In the genomic region with DNA sequence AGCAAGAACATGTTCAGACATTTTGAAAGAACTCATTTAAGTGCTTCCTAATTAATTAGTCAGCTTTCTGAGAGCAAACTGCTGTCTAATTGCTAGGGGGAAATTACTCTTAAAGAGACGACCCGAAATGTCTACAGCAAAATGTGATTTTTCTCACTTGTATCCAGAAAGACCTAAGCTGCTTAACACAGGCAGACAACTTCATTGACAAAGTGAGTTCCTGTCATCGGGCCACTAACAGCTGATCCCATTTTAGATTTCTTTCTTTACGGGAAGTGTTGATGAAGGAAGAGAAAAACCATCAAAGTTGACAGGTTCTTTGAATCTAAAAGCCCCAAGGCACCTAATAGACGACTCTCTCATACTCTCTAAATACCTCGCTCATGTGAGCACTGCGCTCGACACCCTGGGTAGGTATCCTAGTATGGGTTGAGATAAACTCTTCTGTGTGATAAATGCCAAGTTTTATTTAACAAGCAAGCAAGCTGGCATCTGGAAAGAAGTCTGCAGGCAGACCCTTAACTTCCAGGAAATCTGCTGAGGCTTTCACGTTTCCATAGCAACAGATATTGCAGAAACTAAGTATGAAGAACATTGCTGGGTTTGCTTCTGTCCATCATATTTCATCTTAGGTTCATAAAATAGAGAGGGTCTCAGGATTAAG, we compare ENCODE assay signal across 25 mouse cellular contexts.
A peak's percentile ranks its signal among the peaks of the same experiment; 100 is the strongest.
DNase-seq lines count a peak whose midpoint lies in the region; ATAC-seq lines count a peak whose summit lies in the region.
"Had no signal": no experiment of that assay in that cellular context is flagged by ENCODE, and none has a peak within 500 bp of the region (broad histone marks: within the 10 kb centered on the region; RNA-seq: fewer than 3 reads in every experiment).

No protein-coding gene starts in this region.

- 42% methylated on average over 9 of the region's 9 CpGs for WGBS in forebrain, embryonic 13.5 days
- 66% methylated on average over 9 of the region's 9 CpGs for WGBS in forebrain, embryonic 11.5 days
- 47% methylated on average over 9 of the region's 9 CpGs for WGBS in hindbrain, embryonic 16.5 days
- WGBS in hindbrain, embryonic 10.5 days = 81% methylated on average over 9 of the region's 9 CpGs
- WGBS in midbrain, embryonic 14.5 days = 54% methylated on average over 9 of the region's 9 CpGs
- WGBS in midbrain, embryonic 10.5 days = 85% methylated on average over 9 of the region's 9 CpGs
- 74% methylated on average over 9 of the region's 9 CpGs for WGBS in kidney, embryonic 14.5 days

- no peaks in the 10 kb centered on the region for H3K9me3 ChIP-seq in forebrain, embryonic 13.5 days (replicated peaks)
- no peaks in the 10 kb centered on the region for H3K9me3 ChIP-seq in forebrain, embryonic 11.5 days (ENCODE audit: control insufficient read depth, low read length)
- no peaks in the 10 kb centered on the region for H3K9me3 ChIP-seq in hindbrain, embryonic 16.5 days (ENCODE audit: control insufficient read depth, low read length)
- no peaks in the 10 kb centered on the region for H3K9me3 ChIP-seq in hindbrain, embryonic 10.5 days
- H3K9me3 ChIP-seq in midbrain, embryonic 14.5 days (ENCODE audit: control insufficient read depth, low read length) = no peaks in the 10 kb centered on the region
- H3K9me3 ChIP-seq in midbrain, embryonic 10.5 days (replicated peaks) = no peaks in the 10 kb centered on the region
- no peaks in the 10 kb centered on the region for H3K9me3 ChIP-seq in kidney, embryonic 14.5 days (ENCODE audit: control insufficient read depth, low read length)
- H3K9me3 ChIP-seq: embryonic facial prominence, embryonic 13.5 days; heart, embryonic 12.5 days; limb, embryonic 12.5 days had no signal

- no peaks in the 10 kb centered on the region for H3K27me3 ChIP-seq in forebrain, embryonic 13.5 days
- H3K27me3 ChIP-seq in forebrain, embryonic 11.5 days (ENCODE audit: control insufficient read depth, insufficient read depth, low read length) = no peaks in the 10 kb centered on the region
- no peaks in the 10 kb centered on the region for H3K27me3 ChIP-seq in hindbrain, embryonic 16.5 days (replicated peaks; ENCODE audit: control insufficient read depth, insufficient read depth, low read length)
- no peaks in the 10 kb centered on the region for H3K27me3 ChIP-seq in hindbrain, embryonic 10.5 days (ENCODE audit: insufficient read depth, poor library complexity, severe bottlenecking)
- no peaks in the 10 kb centered on the region for H3K27me3 ChIP-seq in midbrain, embryonic 14.5 days (ENCODE audit: control insufficient read depth, insufficient read depth, low read length)
- no peaks in the 10 kb centered on the region for H3K27me3 ChIP-seq in midbrain, embryonic 10.5 days (ENCODE audit: low read depth, poor library complexity, severe bottlenecking)
- no peaks in the 10 kb centered on the region for H3K27me3 ChIP-seq in kidney, embryonic 14.5 days (ENCODE audit: control insufficient read depth, insufficient read depth, low read length)
- H3K27me3 ChIP-seq: embryonic facial prominence, embryonic 13.5 days; heart, embryonic 12.5 days; limb, embryonic 12.5 days had no signal

- no peak overlapping the region for H3K9ac ChIP-seq in forebrain, embryonic 13.5 days
- H3K9ac ChIP-seq in forebrain, embryonic 11.5 days (ENCODE audit: low read length) = no peak overlapping the region
- no peak overlapping the region for H3K9ac ChIP-seq in hindbrain, embryonic 16.5 days (ENCODE audit: low read depth, low read length)
- H3K9ac ChIP-seq in midbrain, embryonic 14.5 days (replicated peaks; ENCODE audit: low read length) = no peak overlapping the region
- H3K9ac ChIP-seq in kidney, embryonic 14.5 days (ENCODE audit: low read depth, low read length) = no peak overlapping the region
- H3K9ac ChIP-seq: embryonic facial prominence, embryonic 13.5 days; heart, embryonic 12.5 days; limb, embryonic 12.5 days; liver, postnatal 0 days had no signal

- H3K36me3 ChIP-seq in forebrain, embryonic 13.5 days (ENCODE audit: poor library complexity, severe bottlenecking) = no peaks in the 10 kb centered on the region
- H3K36me3 ChIP-seq in forebrain, embryonic 11.5 days (ENCODE audit: control insufficient read depth, insufficient read depth, low read length) = no peaks in the 10 kb centered on the region
- H3K36me3 ChIP-seq in hindbrain, embryonic 16.5 days (ENCODE audit: control insufficient read depth, insufficient read depth, low read length) = no peaks in the 10 kb centered on the region
- no peaks in the 10 kb centered on the region for H3K36me3 ChIP-seq in hindbrain, embryonic 10.5 days
- no peaks in the 10 kb centered on the region for H3K36me3 ChIP-seq in midbrain, embryonic 14.5 days (ENCODE audit: control insufficient read depth, insufficient read depth, low read length)
- H3K36me3 ChIP-seq in midbrain, embryonic 10.5 days = no peaks in the 10 kb centered on the region
- no peaks in the 10 kb centered on the region for H3K36me3 ChIP-seq in kidney, embryonic 14.5 days (ENCODE audit: control insufficient read depth, insufficient read depth, low read length)
- H3K36me3 ChIP-seq: embryonic facial prominence, embryonic 13.5 days; heart, embryonic 12.5 days; limb, embryonic 12.5 days had no signal

- peak; percentile 51 for ATAC-seq in forebrain, embryonic 13.5 days
- ATAC-seq in forebrain, embryonic 11.5 days (replicated peaks; ENCODE audit: low FRiP score) = no peak
- peak; percentile 40 for ATAC-seq in hindbrain, embryonic 16.5 days
- ATAC-seq in midbrain, embryonic 14.5 days (ENCODE audit: low FRiP score, low TSS enrichment) = no peak
- no peak for ATAC-seq in kidney, embryonic 14.5 days (ENCODE audit: low FRiP score, low TSS enrichment)
- ATAC-seq: activated CD4-positive, CD25-positive, alpha-beta regulatory T cell, adult 4 months; intestine, postnatal 0 days; liver, postnatal 0 days had no signal

- H3K4me1 ChIP-seq in forebrain, embryonic 13.5 days = peaks cover 28% of the 10 kb centered on the region
- H3K4me1 ChIP-seq in forebrain, embryonic 11.5 days (replicated peaks; ENCODE audit: control insufficient read depth, insufficient read depth, low read length) = 0 out of 2 replicates have a peak, but pooled peaks cover 4% of the 10 kb centered on the region
- peaks cover 2% of the 10 kb centered on the region; the same call in 1 of the 2 replicates for H3K4me1 ChIP-seq in hindbrain, embryonic 16.5 days (ENCODE audit: control insufficient read depth, insufficient read depth, low read depth, low read length)
- peaks cover 7% of the 10 kb centered on the region for H3K4me1 ChIP-seq in hindbrain, embryonic 10.5 days (replicated peaks)
- peaks cover 8% of the 10 kb centered on the region for H3K4me1 ChIP-seq in midbrain, embryonic 14.5 days (ENCODE audit: control insufficient read depth, insufficient read depth, low read length)
- no peaks in the 10 kb centered on the region for H3K4me1 ChIP-seq in midbrain, embryonic 10.5 days
- no peaks in the 10 kb centered on the region for H3K4me1 ChIP-seq in kidney, embryonic 14.5 days (ENCODE audit: control insufficient read depth, insufficient read depth, low read length)

- H3K4me2 ChIP-seq in forebrain, embryonic 13.5 days = no peak overlapping the region
- H3K4me2 ChIP-seq in forebrain, embryonic 11.5 days (ENCODE audit: low read depth, low read length, severe bottlenecking) = no peak overlapping the region
- no peak overlapping the region for H3K4me2 ChIP-seq in hindbrain, embryonic 16.5 days (ENCODE audit: low read length)
- no peak overlapping the region for H3K4me2 ChIP-seq in midbrain, embryonic 14.5 days (ENCODE audit: low read length)
- H3K4me2 ChIP-seq in kidney, embryonic 14.5 days (replicated peaks; ENCODE audit: low read depth, low read length) = no peak overlapping the region
- H3K4me2 ChIP-seq: embryonic facial prominence, embryonic 13.5 days; heart, embryonic 12.5 days; limb, embryonic 12.5 days; liver, embryonic 11.5 days had no signal

- no peak for DNase-seq in forebrain, embryonic 11.5 days (ENCODE audit: low spot score)
- no peak for DNase-seq in hindbrain, embryonic 10.5 days (ENCODE audit: low spot score)
- DNase-seq in midbrain, embryonic 14.5 days = peak; percentile 68
- no peak for DNase-seq in midbrain, embryonic 10.5 days (ENCODE audit: low spot score)
- peak; percentile 46 for DNase-seq in brain, adult 2 months (ENCODE audit: low read depth, low spot score)
- DNase-seq: adrenal gland, postnatal 10 days; cerebellum, adult 8-10 months; cerebellum, postnatal 36 days; embryo, embryonic 11 days; gastrocnemius, postnatal 14 days; heart, adult 18-20 months; heart, postnatal 10 days; kidney, postnatal 4 days; liver, postnatal 0 days; thymus, postnatal 14 days had no signal

- H3K4me3 ChIP-seq in forebrain, embryonic 13.5 days = no peak overlapping the region
- H3K4me3 ChIP-seq in forebrain, embryonic 11.5 days (ENCODE audit: low read depth, low read length) = no peak overlapping the region
- H3K4me3 ChIP-seq in hindbrain, embryonic 16.5 days (ENCODE audit: low read length) = no peak overlapping the region
- H3K4me3 ChIP-seq in hindbrain, embryonic 10.5 days = no peak overlapping the region
- H3K4me3 ChIP-seq in midbrain, embryonic 14.5 days (replicated peaks; ENCODE audit: low read depth, low read length) = no peak overlapping the region
- H3K4me3 ChIP-seq in midbrain, embryonic 10.5 days = no peak overlapping the region
- no peak overlapping the region for H3K4me3 ChIP-seq in kidney, embryonic 14.5 days (ENCODE audit: low read length)
- H3K4me3 ChIP-seq: embryonic facial prominence, embryonic 13.5 days; erythroblast, embryonic 14.5 days; heart, embryonic 12.5 days; limb, embryonic 12.5 days had no signal

- H3K27ac ChIP-seq in forebrain, embryonic 13.5 days = no peak overlapping the region
- no peak overlapping the region for H3K27ac ChIP-seq in forebrain, embryonic 11.5 days (ENCODE audit: low read depth, low read length)
- H3K27ac ChIP-seq in hindbrain, embryonic 16.5 days (ENCODE audit: low read depth, low read length) = no peak overlapping the region
- H3K27ac ChIP-seq in hindbrain, embryonic 10.5 days = no peak overlapping the region
- H3K27ac ChIP-seq in midbrain, embryonic 14.5 days (replicated peaks; ENCODE audit: low read depth, low read length) = no peak overlapping the region
- no peak overlapping the region for H3K27ac ChIP-seq in midbrain, embryonic 10.5 days (replicated peaks)
- H3K27ac ChIP-seq in kidney, embryonic 14.5 days (ENCODE audit: low read depth, low read length) = no peak overlapping the region
- H3K27ac ChIP-seq: embryonic facial prominence, embryonic 13.5 days; limb, embryonic 12.5 days had no signal

Comparison
In these comparisons a context has a peak if more than half of its experiments do, and no peak if none do; other contexts are left out.
1. ATAC-seq: peak in forebrain, embryonic 13.5 days (single experiment) and hindbrain, embryonic 16.5 days (single experiment); none in forebrain, embryonic 11.5 days (single experiment), midbrain, embryonic 14.5 days (single experiment) and kidney, embryonic 14.5 days (single experiment).
2. DNase-seq: peak in midbrain, embryonic 14.5 days (single experiment) and brain, adult 2 months (single experiment); none in forebrain, embryonic 11.5 days (single experiment), hindbrain, embryonic 10.5 days (single experiment) and midbrain, embryonic 10.5 days (single experiment).